8 mouse cellular contexts compared by ENCODE assay signal in genomic region chr4:133754238-133754637, GRCm38 (mm10). TPM values are rescaled to one million over a fixed set of nuclear protein-coding genes. Genes with fewer than 3 reads are reported as not detected.
DNase-seq lines count a peak whose midpoint lies in the region; ATAC-seq and TF ChIP-seq lines count a peak whose summit lies in the region.

No protein-coding gene starts in this region.

- H3K9me3 ChIP-seq in E14TG2a.4 (ENCODE audit: low read length) = no peaks in the 10 kb centered on the region
- H3K9me3 ChIP-seq in forebrain, embryonic 11.5 days (ENCODE audit: control insufficient read depth, low read length) = no peaks in the 10 kb centered on the region
- H3K9me3 ChIP-seq in heart, embryonic 16.5 days (replicated peaks; ENCODE audit: control insufficient read depth, low read length) = no peaks in the 10 kb centered on the region
- no peaks in the 10 kb centered on the region for H3K9me3 ChIP-seq in liver, embryonic 13.5 days (replicated peaks)
- H3K9me3 ChIP-seq in stomach, embryonic 15.5 days = no peaks in the 10 kb centered on the region

- peak overlapping the region; percentile 100 for H3K9ac ChIP-seq in forebrain, embryonic 11.5 days (ENCODE audit: low read length)
- H3K9ac ChIP-seq in heart, embryonic 16.5 days (ENCODE audit: low read length) = peak overlapping the region; percentile 100
- peak overlapping the region; percentile 100 for H3K9ac ChIP-seq in liver, embryonic 13.5 days
- peak overlapping the region; percentile 76 for H3K9ac ChIP-seq in stomach, embryonic 15.5 days

- peak overlapping the region; percentile 79 for H3K4me2 ChIP-seq in forebrain, embryonic 11.5 days (ENCODE audit: low read depth, low read length, severe bottlenecking)
- peak overlapping the region; percentile 98 for H3K4me2 ChIP-seq in heart, embryonic 16.5 days (ENCODE audit: low read depth, low read length)
- H3K4me2 ChIP-seq in liver, embryonic 13.5 days = peak overlapping the region; percentile 99
- H3K4me2 ChIP-seq in stomach, embryonic 15.5 days = peak overlapping the region; percentile 93

- peak; percentile 91 for DNase-seq in c-Kit-positive CD71-positive TER-119-negative erythroid progenitor cells, embryonic 14.5 days (ENCODE audit: low read depth)
- DNase-seq in forebrain, embryonic 11.5 days (ENCODE audit: low spot score) = peak; percentile 100
- peak; percentile 96 to 97 for DNase-seq in kidney, postnatal 25 days
- peak; percentile 98 for DNase-seq in liver, embryonic 13.5 days
- peak; percentile 99 for DNase-seq in neural tube, embryonic 10.5 days (ENCODE audit: extremely low spot score, low spot score)

- WGBS in forebrain, embryonic 11.5 days = 1% methylated on average over 27 of the region's 50 CpGs
- under 1% methylated on average over 42 of the region's 50 CpGs for WGBS in heart, embryonic 16.5 days
- 2% methylated on average over 42 of the region's 50 CpGs for WGBS in liver, embryonic 13.5 days (ENCODE audit: insufficient replicate concordance)
- WGBS in stomach, embryonic 15.5 days = under 1% methylated on average over 34 of the region's 50 CpGs

- peak; percentile 80 for ATAC-seq in forebrain, embryonic 11.5 days (replicated peaks; ENCODE audit: low FRiP score)
- peak; percentile 81 for ATAC-seq in heart, embryonic 16.5 days (replicated peaks; ENCODE audit: extremely low read depth, insufficient read depth, low FRiP score)
- ATAC-seq in liver, embryonic 13.5 days (ENCODE audit: low read depth) = peak; percentile 74
- ATAC-seq in stomach, embryonic 15.5 days (ENCODE audit: insufficient read depth, low FRiP score, low read depth) = peak; percentile 83

- H3K36me3 ChIP-seq in E14TG2a.4 (ENCODE audit: insufficient read depth, low read length) = peaks cover 20% of the 10 kb centered on the region
- no peaks in the 10 kb centered on the region for H3K36me3 ChIP-seq in forebrain, embryonic 11.5 days (ENCODE audit: control insufficient read depth, insufficient read depth, low read length)
- peaks cover 5% of the 10 kb centered on the region; the same call in 1 of the 2 replicates for H3K36me3 ChIP-seq in heart, embryonic 16.5 days (ENCODE audit: control insufficient read depth, insufficient read depth)
- H3K36me3 ChIP-seq in liver, embryonic 13.5 days = peaks cover 7% of the 10 kb centered on the region
- H3K36me3 ChIP-seq in stomach, embryonic 15.5 days = peaks cover under 1% of the 10 kb centered on the region; the same call in 1 of the 2 replicates

- H3K27me3 ChIP-seq in E14TG2a.4 (ENCODE audit: insufficient read depth, low read length) = no peaks in the 10 kb centered on the region
- H3K27me3 ChIP-seq in forebrain, embryonic 11.5 days (ENCODE audit: control insufficient read depth, insufficient read depth, low read length) = no peaks in the 10 kb centered on the region
- H3K27me3 ChIP-seq in heart, embryonic 16.5 days (ENCODE audit: control insufficient read depth, insufficient read depth, low read length) = no peaks in the 10 kb centered on the region
- no peaks in the 10 kb centered on the region for H3K27me3 ChIP-seq in liver, embryonic 13.5 days
- no peaks in the 10 kb centered on the region for H3K27me3 ChIP-seq in stomach, embryonic 15.5 days (replicated peaks)

- H3K4me1 ChIP-seq in E14TG2a.4 (replicated peaks; ENCODE audit: low read depth, low read length) = peaks cover 48% of the 10 kb centered on the region
- H3K4me1 ChIP-seq in forebrain, embryonic 11.5 days (replicated peaks; ENCODE audit: control insufficient read depth, insufficient read depth, low read length) = peaks cover 22% of the 10 kb centered on the region
- H3K4me1 ChIP-seq in heart, embryonic 16.5 days (ENCODE audit: control insufficient read depth, insufficient read depth, low read length) = peaks cover 36% of the 10 kb centered on the region
- peaks cover 60% of the 10 kb centered on the region for H3K4me1 ChIP-seq in liver, embryonic 13.5 days (replicated peaks)
- H3K4me1 ChIP-seq in stomach, embryonic 15.5 days = peaks cover 33% of the 10 kb centered on the region

- no peak for TF ChIP-seq CTCF in E14TG2a.4 (conservative IDR thresholded peaks at IDR 0.05; ENCODE audit: low read length)

- peak overlapping the region; percentile 94 for H3K4me3 ChIP-seq in E14TG2a.4 (replicated peaks; ENCODE audit: low read length)
- peak overlapping the region; percentile 100 for H3K4me3 ChIP-seq in forebrain, embryonic 11.5 days (ENCODE audit: low read depth, low read length)
- H3K4me3 ChIP-seq in heart, embryonic 16.5 days (ENCODE audit: low read length) = peak overlapping the region; percentile 99
- peak overlapping the region; percentile 100 for H3K4me3 ChIP-seq in liver, embryonic 13.5 days (replicated peaks)
- peak overlapping the region; percentile 98 for H3K4me3 ChIP-seq in stomach, embryonic 15.5 days (replicated peaks)

- H3K27ac ChIP-seq in forebrain, embryonic 11.5 days (ENCODE audit: low read depth, low read length) = peak overlapping the region; percentile 99
- H3K27ac ChIP-seq in heart, embryonic 16.5 days (ENCODE audit: low read length) = peak overlapping the region; percentile 100
- peak overlapping the region; percentile 100 for H3K27ac ChIP-seq in liver, embryonic 13.5 days
- H3K27ac ChIP-seq in stomach, embryonic 15.5 days = peak overlapping the region; percentile 100

RNA-seq across cellular contexts. Expression of gene Arid1a, which starts 2.3 kb away (rescaled TPM):
- 54.2 and 56.6 TPM in 2 replicates for polyA plus RNA-seq in forebrain, embryonic 11.5 days (2014; fragmentation: Nextera tagmentation; extraction: Ambion mirVana)
- 18.8 and 20.0 TPM in 2 replicates for polyA plus RNA-seq in heart, embryonic 16.5 days (2015; fragmentation: Nextera tagmentation; extraction: Ambion mirVana)
- polyA plus RNA-seq in liver, embryonic 13.5 days (2015; fragmentation: Nextera tagmentation; extraction: Ambion mirVana) = 8.0 and 9.0 TPM in 2 replicates
- polyA plus RNA-seq in stomach, embryonic 15.5 days (2015; fragmentation: Nextera tagmentation; extraction: Ambion mirVana) = 27.0 and 29.2 TPM in 2 replicates

Comparison
In these comparisons a context has a peak if more than half of its experiments do, and no peak if none do; other contexts are left out.
1. Peak in every context shown above with its lines: DNase-seq, ATAC-seq, H3K4me3 ChIP-seq and H3K27ac ChIP-seq.